Mouse (Mus musculus): ENCODE measurements around the gene Myo5c. TPM values are rescaled to one million over a fixed set of nuclear protein-coding genes. Genes with fewer than 3 reads are reported as not detected.

The Myo5c gene
- polyA plus RNA-seq, 1 experiment from 2014 or later: 0.54 TPM

GRCm38 (mm10) chr9:75267147-75267546 is 35.3 kb downstream of the Myo5c start:
- Histone ChIP-seq H3K9me3 (ENCODE audit: control insufficient read depth, low read length) (no peaks in the 10 kb centered on the region), H3K9ac (no peak overlapping the region), H3K4me3 (replicated peaks; ENCODE audit: low read length) (no peak overlapping the region), H3K27ac (no peak overlapping the region), H3K4me2 (replicated peaks) (no peak overlapping the region), H3K4me1 (replicated peaks; ENCODE audit: control insufficient read depth, insufficient read depth, low read length) (peaks cover 1% of the 10 kb centered on the region; the same call in 1 of the 2 replicates), H3K36me3 (replicated peaks; ENCODE audit: control insufficient read depth, insufficient read depth) (no peaks in the 10 kb centered on the region), H3K27me3 (ENCODE audit: control insufficient read depth, insufficient read depth, low read length) (no peaks in the 10 kb centered on the region)
- 80% methylated on average over 6 of the region's 6 CpGs for WGBS
- no peak for DNase-seq (ENCODE audit: low spot score)
- no peak for ATAC-seq (ENCODE audit: low FRiP score)

GRCm38 (mm10) chr9:75270382-75270781 is 38.6 kb downstream of the Myo5c start:
- WGBS: 72% methylated on average over 6 of the region's 6 CpGs
- no peaks in the 10 kb centered on the region for H3K4me1 ChIP-seq (replicated peaks; ENCODE audit: control insufficient read depth, insufficient read depth, low read length)
- H3K9ac ChIP-seq: no peak overlapping the region
- H3K36me3 ChIP-seq (replicated peaks; ENCODE audit: control insufficient read depth, insufficient read depth): no peaks in the 10 kb centered on the region
- no peaks in the 10 kb centered on the region for H3K9me3 ChIP-seq (ENCODE audit: control insufficient read depth, low read length)
- H3K27me3 ChIP-seq (ENCODE audit: control insufficient read depth, insufficient read depth, low read length): no peaks in the 10 kb centered on the region
- DNase-seq (ENCODE audit: low spot score): no peak
- H3K4me2 ChIP-seq (replicated peaks): no peak overlapping the region
- H3K27ac ChIP-seq: no peak overlapping the region
- no peak overlapping the region for H3K4me3 ChIP-seq (replicated peaks; ENCODE audit: low read length)
- no peak for ATAC-seq (ENCODE audit: low FRiP score)

- DNase-seq (ENCODE audit: low spot score) (no peak), ATAC-seq (ENCODE audit: low FRiP score) (no peak)
- no peaks in the 10 kb centered on the region for H3K9me3 ChIP-seq (ENCODE audit: control insufficient read depth, low read length)
- no peaks in the 10 kb centered on the region for H3K36me3 ChIP-seq (replicated peaks; ENCODE audit: control insufficient read depth, insufficient read depth)
- no peak overlapping the region for H3K4me3 ChIP-seq (replicated peaks; ENCODE audit: low read length)
- no peak overlapping the region for H3K27ac ChIP-seq
- no peaks in the 10 kb centered on the region for H3K4me1 ChIP-seq (replicated peaks; ENCODE audit: control insufficient read depth, insufficient read depth, low read length)
- H3K27me3 ChIP-seq (ENCODE audit: control insufficient read depth, insufficient read depth, low read length): no peaks in the 10 kb centered on the region
- H3K4me2 ChIP-seq (replicated peaks): no peak overlapping the region
- H3K9ac ChIP-seq: no peak overlapping the region
- 95% methylated on average over 8 of the region's 8 CpGs for WGBS
These were observed 39.7 kb downstream of the Myo5c start for GRCm38 (mm10) chr9:75271539-75271938.

GRCm38 (mm10) chr9:75273646-75274045 is 41.8 kb downstream of the Myo5c start:
- H3K27ac ChIP-seq: no peak overlapping the region
- no peaks in the 10 kb centered on the region for H3K36me3 ChIP-seq (replicated peaks; ENCODE audit: control insufficient read depth, insufficient read depth)
- H3K4me1 ChIP-seq (replicated peaks; ENCODE audit: control insufficient read depth, insufficient read depth, low read length): no peaks in the 10 kb centered on the region
- no peak for ATAC-seq (ENCODE audit: low FRiP score)
- no peak overlapping the region for H3K4me3 ChIP-seq (replicated peaks; ENCODE audit: low read length)
- 69% methylated on average over 6 of the region's 6 CpGs for WGBS
- no peak for DNase-seq (ENCODE audit: low spot score)
- H3K27me3 ChIP-seq (ENCODE audit: control insufficient read depth, insufficient read depth, low read length): no peaks in the 10 kb centered on the region
- H3K9ac ChIP-seq: no peak overlapping the region
- H3K9me3 ChIP-seq (ENCODE audit: control insufficient read depth, low read length): no peaks in the 10 kb centered on the region
- no peak overlapping the region for H3K4me2 ChIP-seq (replicated peaks)

GRCm38 (mm10) chr9:75274486-75274885 is 42.7 kb downstream of the Myo5c start:
- Histone ChIP-seq H3K4me3 (replicated peaks; ENCODE audit: low read length) (no peak overlapping the region), H3K9me3 (ENCODE audit: control insufficient read depth, low read length) (no peaks in the 10 kb centered on the region), H3K27ac (no peak overlapping the region), H3K27me3 (ENCODE audit: control insufficient read depth, insufficient read depth, low read length) (no peaks in the 10 kb centered on the region), H3K4me2 (replicated peaks) (no peak overlapping the region), H3K36me3 (replicated peaks; ENCODE audit: control insufficient read depth, insufficient read depth) (no peaks in the 10 kb centered on the region), H3K4me1 (replicated peaks; ENCODE audit: control insufficient read depth, insufficient read depth, low read length) (no peaks in the 10 kb centered on the region), H3K9ac (no peak overlapping the region)
- WGBS: 95% methylated on average over 5 of the region's 5 CpGs
- ATAC-seq (ENCODE audit: low FRiP score) (no peak), DNase-seq (ENCODE audit: low spot score) (no peak)

- Histone ChIP-seq H3K4me1 (replicated peaks; ENCODE audit: control insufficient read depth, insufficient read depth, low read length) (no peaks in the 10 kb centered on the region), H3K4me2 (replicated peaks) (no peak overlapping the region), H3K9ac (no peak overlapping the region), H3K4me3 (replicated peaks; ENCODE audit: low read length) (no peak overlapping the region), H3K9me3 (ENCODE audit: control insufficient read depth, low read length) (no peaks in the 10 kb centered on the region), H3K36me3 (replicated peaks; ENCODE audit: control insufficient read depth, insufficient read depth) (no peaks in the 10 kb centered on the region), H3K27me3 (ENCODE audit: control insufficient read depth, insufficient read depth, low read length) (no peaks in the 10 kb centered on the region), H3K27ac (no peak overlapping the region)
- no peak for DNase-seq (ENCODE audit: low spot score)
- no peak for ATAC-seq (ENCODE audit: low FRiP score)
- WGBS: 95% methylated on average over 9 of the region's 9 CpGs
These were observed 43.2 kb downstream of the Myo5c start for GRCm38 (mm10) chr9:75275051-75275450.

- no peak for ATAC-seq (ENCODE audit: low FRiP score)
These were observed 49.0 kb downstream of the Myo5c start for GRCm38 (mm10) chr9:75280814-75281213.

GRCm38 (mm10) chr9:75282179-75282578 is 50.4 kb downstream of the Myo5c start:
- H3K4me1 ChIP-seq (replicated peaks; ENCODE audit: control insufficient read depth, insufficient read depth, low read length): no peaks in the 10 kb centered on the region
- ATAC-seq (ENCODE audit: low FRiP score) (no peak), DNase-seq (ENCODE audit: low spot score) (no peak)
- H3K27me3 ChIP-seq (ENCODE audit: control insufficient read depth, insufficient read depth, low read length): no peaks in the 10 kb centered on the region
- H3K9ac ChIP-seq: no peak overlapping the region
- 82% methylated on average over 2 of the region's 2 CpGs for WGBS
- no peak overlapping the region for H3K27ac ChIP-seq
- H3K4me2 ChIP-seq (replicated peaks): no peak overlapping the region
- no peaks in the 10 kb centered on the region for H3K9me3 ChIP-seq (ENCODE audit: control insufficient read depth, low read length)
- H3K36me3 ChIP-seq (replicated peaks; ENCODE audit: control insufficient read depth, insufficient read depth): no peaks in the 10 kb centered on the region
- H3K4me3 ChIP-seq (replicated peaks; ENCODE audit: low read length): no peak overlapping the region

More at GRCm38 (mm10) chr9:75280814-75281213, 49.0 kb downstream of the Myo5c start:
- Histone ChIP-seq H3K4me2 (replicated peaks) (no peak overlapping the region), H3K27ac (no peak overlapping the region), H3K36me3 (replicated peaks; ENCODE audit: control insufficient read depth, insufficient read depth) (no peaks in the 10 kb centered on the region), H3K9me3 (ENCODE audit: control insufficient read depth, low read length) (no peaks in the 10 kb centered on the region), H3K4me1 (replicated peaks; ENCODE audit: control insufficient read depth, insufficient read depth, low read length) (no peaks in the 10 kb centered on the region), H3K27me3 (ENCODE audit: control insufficient read depth, insufficient read depth, low read length) (no peaks in the 10 kb centered on the region), H3K4me3 (replicated peaks; ENCODE audit: low read length) (no peak overlapping the region), H3K9ac (no peak overlapping the region)
- WGBS: 50% methylated on average over 5 of the region's 5 CpGs
- no peak for DNase-seq (ENCODE audit: low spot score)

- Histone ChIP-seq H3K27me3 (ENCODE audit: control insufficient read depth, insufficient read depth, low read length) (no peaks in the 10 kb centered on the region), H3K36me3 (replicated peaks; ENCODE audit: control insufficient read depth, insufficient read depth) (no peaks in the 10 kb centered on the region), H3K4me1 (replicated peaks; ENCODE audit: control insufficient read depth, insufficient read depth, low read length) (no peaks in the 10 kb centered on the region), H3K4me2 (replicated peaks) (no peak overlapping the region), H3K9ac (no peak overlapping the region), H3K4me3 (replicated peaks; ENCODE audit: low read length) (no peak overlapping the region), H3K9me3 (ENCODE audit: control insufficient read depth, low read length) (no peaks in the 10 kb centered on the region), H3K27ac (no peak overlapping the region)
- peak; percentile 83 for DNase-seq (ENCODE audit: low spot score)
- WGBS: 14% methylated on average over 3 of the region's 3 CpGs
- ATAC-seq (ENCODE audit: low FRiP score): 0 out of 2 replicates have a peak, but pooled peaks have one; percentile 37
These were observed 51.0 kb downstream of the Myo5c start for GRCm38 (mm10) chr9:75282830-75283229.

GRCm38 (mm10) chr9:75283636-75284035 is 51.8 kb downstream of the Myo5c start:
- Histone ChIP-seq H3K27me3 (ENCODE audit: control insufficient read depth, insufficient read depth, low read length) (no peaks in the 10 kb centered on the region), H3K4me3 (replicated peaks; ENCODE audit: low read length) (no peak overlapping the region), H3K4me1 (replicated peaks; ENCODE audit: control insufficient read depth, insufficient read depth, low read length) (no peaks in the 10 kb centered on the region), H3K36me3 (replicated peaks; ENCODE audit: control insufficient read depth, insufficient read depth) (no peaks in the 10 kb centered on the region), H3K4me2 (replicated peaks) (no peak overlapping the region), H3K27ac (no peak overlapping the region), H3K9ac (no peak overlapping the region), H3K9me3 (ENCODE audit: control insufficient read depth, low read length) (no peaks in the 10 kb centered on the region)
- ATAC-seq (ENCODE audit: low FRiP score) (no peak), DNase-seq (ENCODE audit: low spot score) (no peak)
- WGBS: 84% methylated on average over 8 of the region's 8 CpGs

All from hindbrain, embryonic 14.5 days (tissue).